Mouse (Mus musculus): Measurements from ENCODE around the gene Ugt1a1. TPM values are rescaled to one million over a fixed set of nuclear protein-coding genes. Genes with fewer than 3 reads are reported as not detected.
"Not testable (repeated sequence)": the region's sequence is repeated elsewhere in the genome, so short reads cannot be mapped to it uniquely, and the experiment has no call there.

Ugt1a1 gene
- polyA plus RNA-seq (2015; fragmentation: Nextera tagmentation; extraction: Ambion mirVana): not detected in 2 replicates

DNA sequence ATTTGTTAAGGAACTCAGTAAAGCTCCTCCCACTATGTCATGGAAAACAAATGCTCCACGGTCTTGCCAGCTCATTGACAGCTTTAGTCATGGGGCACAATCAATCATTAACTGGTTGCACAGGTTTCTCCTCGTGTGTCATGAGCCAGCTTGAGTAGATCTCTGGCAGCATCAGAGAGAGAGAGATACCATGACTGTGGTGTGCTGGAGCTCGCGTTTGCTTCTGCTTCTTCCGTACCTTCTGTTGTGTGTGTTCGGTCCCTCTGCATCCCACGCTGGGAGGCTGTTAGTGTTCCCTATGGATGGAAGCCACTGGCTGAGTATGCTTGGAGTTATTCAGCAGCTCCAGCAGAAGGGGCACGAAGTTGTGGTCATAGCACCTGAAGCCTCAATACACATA lies at the start of gene Ugt1a1:
Gene Ugt1a1 (plus strand): TSS at position 148 of the 400 bp plus-strand sequence.
- Histone ChIP-seq H3K9ac (ENCODE audit: low read depth, low read length) (no peak within 1 kb of the TSS), H3K27me3 (ENCODE audit: control insufficient read depth, insufficient read depth, low read depth, low read length) (no peaks in the 10 kb centered on the region), H3K27ac (ENCODE audit: low read length) (no peak within 1 kb of the TSS), H3K4me3 (ENCODE audit: low read depth, low read length) (no peak within 1 kb of the TSS), H3K36me3 (ENCODE audit: control insufficient read depth, insufficient read depth, low read length) (no peaks in the 10 kb centered on the region), H3K4me2 (ENCODE audit: low read length) (no peak within 1 kb of the TSS), H3K4me1 (ENCODE audit: control insufficient read depth, insufficient read depth, low read length) (no peaks in the 10 kb centered on the region), H3K9me3 (replicated peaks; ENCODE audit: control insufficient read depth, low read length, poor library complexity, severe bottlenecking) (peaks cover 52% of the 10 kb centered on the region)
- 69% methylated on average over 8 of the region's 8 CpGs for WGBS
- ATAC-seq: peak; percentile 34; the same call in 1 of the 2 replicates

DNA sequence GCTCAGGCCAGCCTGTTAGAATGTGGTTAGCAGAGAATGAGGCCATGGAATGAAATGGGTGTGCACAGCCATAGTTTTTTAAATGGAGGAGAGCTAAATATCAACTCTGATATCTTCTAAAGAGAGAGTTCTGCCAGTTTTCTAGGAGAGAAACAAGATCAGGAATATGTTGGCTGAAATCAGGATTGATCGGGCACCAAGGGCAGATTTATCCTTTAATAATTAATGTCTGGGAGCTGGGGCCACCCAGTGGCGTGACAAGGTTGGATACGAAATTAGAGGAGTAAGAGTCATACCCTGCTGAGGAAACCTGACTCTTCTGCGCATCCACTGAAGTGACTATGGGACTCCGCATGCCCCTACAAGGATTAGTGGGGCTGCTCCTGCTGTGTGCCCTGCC lies 46.0 kb upstream of the Ugt1a1 start, which contains the start of gene Ugt1a5:
Gene Ugt1a5 (plus strand): TSS at position 302 of the 400 bp plus-strand sequence.
- no peaks in the 10 kb centered on the region for H3K27me3 ChIP-seq (ENCODE audit: control insufficient read depth, insufficient read depth, low read depth, low read length)
- H3K27ac ChIP-seq (ENCODE audit: low read length): no peak within 1 kb of the TSS
- H3K9ac ChIP-seq (ENCODE audit: low read depth, low read length): no peak within 1 kb of the TSS
- no peaks in the 10 kb centered on the region for H3K36me3 ChIP-seq (ENCODE audit: control insufficient read depth, insufficient read depth, low read length)
- WGBS: 79% methylated on average over 5 of the region's 5 CpGs
- H3K9me3 ChIP-seq (replicated peaks; ENCODE audit: control insufficient read depth, low read length, poor library complexity, severe bottlenecking): no peaks in the 10 kb centered on the region
- no peak within 1 kb of the TSS for H3K4me3 ChIP-seq (ENCODE audit: low read depth, low read length)
- no peaks in the 10 kb centered on the region for H3K4me1 ChIP-seq (ENCODE audit: control insufficient read depth, insufficient read depth, low read length)
- H3K4me2 ChIP-seq (ENCODE audit: low read length): no peak within 1 kb of the TSS
- no peak for ATAC-seq

DNA sequence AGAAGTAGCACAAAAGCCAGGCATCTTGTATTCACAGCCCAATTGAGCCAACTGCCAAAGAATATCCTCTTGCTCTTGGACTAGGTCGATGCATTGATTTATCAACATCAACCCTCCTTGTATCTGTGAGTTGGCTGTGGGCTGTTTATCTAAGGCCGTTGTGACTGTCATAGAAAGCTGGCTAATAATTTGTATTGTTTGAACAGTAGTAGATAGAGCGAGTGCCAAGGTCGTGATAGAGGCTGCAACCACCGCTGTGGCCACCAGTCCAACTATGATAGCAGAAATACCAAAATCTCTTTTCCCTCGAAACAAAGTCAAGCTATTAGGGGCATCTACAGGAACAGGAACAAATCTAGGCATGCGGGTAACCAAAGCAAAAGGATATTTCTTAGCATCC lies 39.6 kb upstream of the Ugt1a1 start:
- H3K9ac ChIP-seq (ENCODE audit: low read depth, low read length); H3K27me3 ChIP-seq (ENCODE audit: control insufficient read depth, insufficient read depth, low read depth, low read length); H3K4me1 ChIP-seq (ENCODE audit: control insufficient read depth, insufficient read depth, low read length); H3K4me3 ChIP-seq (ENCODE audit: low read depth, low read length); ATAC-seq; H3K27ac ChIP-seq (ENCODE audit: low read length); H3K4me2 ChIP-seq (ENCODE audit: low read length); H3K36me3 ChIP-seq (ENCODE audit: control insufficient read depth, insufficient read depth, low read length); H3K9me3 ChIP-seq (replicated peaks; ENCODE audit: control insufficient read depth, low read length, poor library complexity, severe bottlenecking): not testable (repeated sequence)
- WGBS: 91% methylated on average over 5 of the region's 7 CpGs

DNA sequence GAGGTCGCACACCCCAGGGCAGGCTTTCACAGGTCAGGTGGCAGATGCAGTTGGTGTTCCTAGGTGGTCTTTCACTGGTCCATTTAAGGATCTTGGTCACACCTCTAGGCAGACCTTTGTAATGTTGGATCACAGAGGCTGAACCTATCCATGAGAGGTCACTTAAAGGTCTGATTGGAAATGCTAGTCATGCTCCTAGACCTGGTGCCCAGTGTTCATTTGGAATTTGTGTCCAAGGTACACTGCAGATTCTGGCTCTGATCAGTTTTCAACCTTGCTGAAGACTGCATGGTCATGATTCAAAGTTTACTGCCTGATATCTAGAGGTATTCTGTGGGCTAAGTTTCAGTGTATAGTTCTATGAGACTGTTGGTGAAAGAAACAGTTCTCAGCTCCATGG lies 32.1 kb upstream of the Ugt1a1 start:
- H3K27me3 ChIP-seq (ENCODE audit: control insufficient read depth, insufficient read depth, low read depth, low read length): no peaks in the 10 kb centered on the region; the same call in 1 of the 2 replicates
- H3K4me3 ChIP-seq (ENCODE audit: low read depth, low read length): no peak overlapping the region
- H3K9ac ChIP-seq (ENCODE audit: low read depth, low read length): no peak overlapping the region
- peaks cover 2% of the 10 kb centered on the region; the same call in 1 of the 2 replicates for H3K9me3 ChIP-seq (replicated peaks; ENCODE audit: control insufficient read depth, low read length, poor library complexity, severe bottlenecking)
- no peak for ATAC-seq
- H3K36me3 ChIP-seq (ENCODE audit: control insufficient read depth, insufficient read depth, low read length): no peaks in the 10 kb centered on the region
- H3K4me1 ChIP-seq (ENCODE audit: control insufficient read depth, insufficient read depth, low read length): no peaks in the 10 kb centered on the region
- no peak overlapping the region for H3K27ac ChIP-seq (ENCODE audit: low read length)
- WGBS: 81% methylated on average over 1 of the region's 1 CpGs
- no peak overlapping the region for H3K4me2 ChIP-seq (ENCODE audit: low read length)

DNA sequence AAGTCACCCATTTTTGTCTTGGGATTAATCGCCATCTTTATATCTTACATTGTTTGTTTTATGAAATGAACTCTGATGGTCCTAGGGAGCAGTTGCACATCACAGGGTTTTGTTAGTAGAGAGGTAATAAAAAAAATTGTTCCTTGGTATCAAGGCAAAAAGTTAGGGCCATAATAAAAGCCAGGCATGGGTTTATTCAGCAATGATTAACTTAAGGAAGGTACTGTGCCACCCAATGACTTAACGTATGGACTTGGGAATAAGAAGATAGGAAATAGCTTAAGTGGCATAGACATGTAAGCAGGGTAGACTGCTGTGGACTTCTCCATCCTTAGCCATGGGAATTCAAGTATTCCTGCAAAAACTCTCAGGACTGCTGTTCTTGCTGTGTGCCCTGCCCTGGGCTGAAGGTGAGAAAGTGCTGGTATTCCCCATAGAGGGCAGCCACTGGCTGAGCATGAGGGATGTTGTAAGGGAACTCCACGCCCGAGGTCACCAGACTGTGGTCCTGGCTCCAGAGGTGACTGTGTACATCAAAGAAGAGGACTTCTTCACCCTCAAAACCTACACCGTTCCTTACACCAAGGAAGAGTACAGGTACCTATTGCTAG lies 25.3 kb upstream of the Ugt1a1 start:
- Histone ChIP-seq H3K4me2 (ENCODE audit: low read length) (no peak overlapping the region), H3K9me3 (replicated peaks; ENCODE audit: control insufficient read depth, low read length, poor library complexity, severe bottlenecking) (no peaks in the 10 kb centered on the region), H3K27ac (ENCODE audit: low read length) (no peak overlapping the region), H3K9ac (ENCODE audit: low read depth, low read length) (no peak overlapping the region), H3K4me3 (ENCODE audit: low read depth, low read length) (no peak overlapping the region), H3K4me1 (ENCODE audit: control insufficient read depth, insufficient read depth, low read length) (no peaks in the 10 kb centered on the region), H3K27me3 (ENCODE audit: control insufficient read depth, insufficient read depth, low read depth, low read length) (no peaks in the 10 kb centered on the region), H3K36me3 (ENCODE audit: control insufficient read depth, insufficient read depth, low read length) (no peaks in the 10 kb centered on the region)
- no peak for ATAC-seq
- WGBS: 94% methylated on average over 5 of the region's 5 CpGs

DNA sequence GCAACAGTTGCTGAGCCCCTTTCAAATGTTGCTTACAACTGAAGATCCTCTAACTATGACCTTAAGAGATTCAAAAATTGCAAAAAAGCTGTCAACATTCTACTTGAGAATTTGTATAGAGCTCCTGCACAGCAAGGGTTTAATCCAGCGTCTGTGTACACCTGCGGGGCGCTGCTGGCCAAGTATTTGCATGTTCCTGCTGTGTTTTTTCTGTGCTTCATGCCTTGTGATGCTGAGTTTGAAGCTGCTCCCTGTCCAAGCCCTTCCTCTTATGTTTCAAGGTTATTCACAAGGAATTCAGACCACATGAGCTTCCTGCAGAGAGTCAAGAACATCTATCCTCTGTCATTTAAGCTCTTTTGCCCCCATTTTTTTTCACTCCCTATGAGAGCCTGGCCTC lies 19.6 kb upstream of the Ugt1a1 start:
- Histone ChIP-seq H3K9ac (ENCODE audit: low read depth, low read length) (no peak overlapping the region), H3K4me3 (ENCODE audit: low read depth, low read length) (no peak overlapping the region), H3K27ac (ENCODE audit: low read length) (no peak overlapping the region), H3K27me3 (ENCODE audit: control insufficient read depth, insufficient read depth, low read depth, low read length) (no peaks in the 10 kb centered on the region), H3K4me1 (ENCODE audit: control insufficient read depth, insufficient read depth, low read length) (no peaks in the 10 kb centered on the region), H3K9me3 (replicated peaks; ENCODE audit: control insufficient read depth, low read length, poor library complexity, severe bottlenecking) (no peaks in the 10 kb centered on the region), H3K4me2 (ENCODE audit: low read length) (no peak overlapping the region), H3K36me3 (ENCODE audit: control insufficient read depth, insufficient read depth, low read length) (no peaks in the 10 kb centered on the region)
- 64% methylated on average over 3 of the region's 3 CpGs for WGBS
- no peak for ATAC-seq

DNA sequence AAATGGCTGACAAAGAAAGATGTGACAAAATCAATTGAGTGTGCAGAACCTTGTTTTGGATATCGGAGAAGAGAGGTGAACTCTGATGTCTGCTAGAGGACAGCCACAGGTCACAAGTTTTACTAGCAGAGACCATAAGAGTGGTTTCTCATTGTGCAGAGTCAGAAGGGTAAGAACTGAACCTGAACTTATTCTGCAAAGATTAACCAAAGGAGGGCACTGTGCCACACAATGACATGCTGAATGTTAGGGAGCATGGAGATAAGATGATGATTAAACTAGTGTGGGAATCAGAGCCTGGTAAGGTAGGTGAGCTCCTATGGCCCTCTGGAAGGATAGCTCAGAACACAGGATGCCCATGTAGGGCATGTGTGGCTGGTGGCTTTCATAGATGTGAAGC lies 16.1 kb upstream of the Ugt1a1 start:
- Histone ChIP-seq H3K36me3 (ENCODE audit: control insufficient read depth, insufficient read depth, low read length) (no peaks in the 10 kb centered on the region), H3K4me1 (ENCODE audit: control insufficient read depth, insufficient read depth, low read length) (no peaks in the 10 kb centered on the region), H3K4me2 (ENCODE audit: low read length) (no peak overlapping the region), H3K9me3 (replicated peaks; ENCODE audit: control insufficient read depth, low read length, poor library complexity, severe bottlenecking) (no peaks in the 10 kb centered on the region), H3K27ac (ENCODE audit: low read length) (no peak overlapping the region), H3K4me3 (ENCODE audit: low read depth, low read length) (no peak overlapping the region), H3K27me3 (ENCODE audit: control insufficient read depth, insufficient read depth, low read depth, low read length) (no peaks in the 10 kb centered on the region), H3K9ac (ENCODE audit: low read depth, low read length) (no peak overlapping the region)
- ATAC-seq: no peak
- WGBS: 89% methylated on average over 1 of the region's 1 CpGs

DNA sequence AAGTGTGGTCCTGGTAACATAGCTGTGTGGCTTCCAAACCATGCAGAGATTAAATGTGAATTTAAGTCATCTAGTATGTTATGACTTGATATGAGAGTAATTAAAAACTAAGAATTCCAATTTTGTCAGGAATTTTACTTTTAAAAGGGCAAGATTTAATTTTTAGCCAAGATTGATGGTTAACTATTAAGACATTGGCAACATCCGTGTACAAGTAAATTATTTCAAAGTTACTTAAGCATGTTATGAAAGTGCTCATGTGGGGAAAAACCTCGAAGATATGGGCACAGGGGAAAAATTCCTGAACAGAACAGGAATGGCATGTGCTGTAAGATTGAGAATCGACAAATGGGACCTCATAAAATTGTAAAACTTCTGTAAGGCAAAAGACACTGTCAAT lies 14.3 kb upstream of the Ugt1a1 start:
- no peak overlapping the region for H3K27ac ChIP-seq (ENCODE audit: low read length)
- H3K9ac ChIP-seq (ENCODE audit: low read depth, low read length): no peak overlapping the region
- H3K9me3 ChIP-seq (replicated peaks; ENCODE audit: control insufficient read depth, low read length, poor library complexity, severe bottlenecking): no peaks in the 10 kb centered on the region
- 74% methylated on average over 3 of the region's 3 CpGs for WGBS
- H3K4me1 ChIP-seq (ENCODE audit: control insufficient read depth, insufficient read depth, low read length): no peaks in the 10 kb centered on the region
- no peaks in the 10 kb centered on the region for H3K36me3 ChIP-seq (ENCODE audit: control insufficient read depth, insufficient read depth, low read length)
- no peak overlapping the region for H3K4me3 ChIP-seq (ENCODE audit: low read depth, low read length)
- no peak for ATAC-seq
- H3K27me3 ChIP-seq (ENCODE audit: control insufficient read depth, insufficient read depth, low read depth, low read length): no peaks in the 10 kb centered on the region
- no peak overlapping the region for H3K4me2 ChIP-seq (ENCODE audit: low read length)

DNA sequence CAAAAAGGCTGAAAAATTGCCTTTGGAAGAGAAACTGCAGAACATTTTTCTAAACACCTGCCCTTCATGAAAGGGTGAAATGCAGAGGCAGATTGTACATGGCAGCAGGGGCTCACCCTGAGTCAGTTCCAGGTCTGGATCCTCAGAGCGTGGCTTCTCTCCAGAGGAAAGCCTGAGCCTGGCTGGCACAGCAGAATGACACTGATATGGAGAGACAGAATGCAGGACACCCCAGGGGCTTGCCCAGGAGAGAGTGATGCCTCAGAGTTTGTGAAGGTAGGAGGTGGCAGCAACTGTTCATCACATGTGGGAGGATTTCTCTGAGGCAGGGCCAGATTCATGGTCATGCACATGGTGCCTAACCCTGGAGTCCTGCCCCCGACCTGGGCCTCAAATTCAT lies 11.8 kb upstream of the Ugt1a1 start:
- no peak overlapping the region for H3K4me2 ChIP-seq (ENCODE audit: low read length)
- 80% methylated on average over 2 of the region's 2 CpGs for WGBS

More for the DNA sequence above, 11.8 kb upstream of the Ugt1a1 start:
- no peaks in the 10 kb centered on the region for H3K36me3 ChIP-seq (ENCODE audit: control insufficient read depth, insufficient read depth, low read length)
- no peak overlapping the region for H3K9ac ChIP-seq (ENCODE audit: low read depth, low read length)
- ATAC-seq: no peak
- no peaks in the 10 kb centered on the region for H3K27me3 ChIP-seq (ENCODE audit: control insufficient read depth, insufficient read depth, low read depth, low read length)
- H3K27ac ChIP-seq (ENCODE audit: low read length): no peak overlapping the region
- H3K9me3 ChIP-seq (replicated peaks; ENCODE audit: control insufficient read depth, low read length, poor library complexity, severe bottlenecking): peaks cover 5% of the 10 kb centered on the region; the same call in 1 of the 2 replicates
- H3K4me1 ChIP-seq (ENCODE audit: control insufficient read depth, insufficient read depth, low read length): no peaks in the 10 kb centered on the region
- no peak overlapping the region for H3K4me3 ChIP-seq (ENCODE audit: low read depth, low read length)

All from midbrain, embryonic 16.5 days (tissue).